Mouse (Mus musculus) bone marrow macrophage, adult 2 months (primary cell): ENCODE measurements at regions not wholly inside any gene's neighbourhood (a gene's known extent, or its start where the extent isn't known, plus 50 kb on each side); places are given as distances from the start of the nearest gene placed in this dataset.

Source experiments
- CTCF ChIP-seq: IDR thresholded peaks from 2 replicates; pipeline ENCODE4 v1.5.1; 2012; ENCODE audit warnings: low read depth, mild to moderate bottlenecking, low read length, moderate library complexity
- POLR2A ChIP-seq: IDR thresholded peaks from 2 replicates; pipeline ENCODE4 v1.6.1; 2012; ENCODE audit warnings: mild to moderate bottlenecking, low read depth, low read length, borderline replicate concordance

DNA sequence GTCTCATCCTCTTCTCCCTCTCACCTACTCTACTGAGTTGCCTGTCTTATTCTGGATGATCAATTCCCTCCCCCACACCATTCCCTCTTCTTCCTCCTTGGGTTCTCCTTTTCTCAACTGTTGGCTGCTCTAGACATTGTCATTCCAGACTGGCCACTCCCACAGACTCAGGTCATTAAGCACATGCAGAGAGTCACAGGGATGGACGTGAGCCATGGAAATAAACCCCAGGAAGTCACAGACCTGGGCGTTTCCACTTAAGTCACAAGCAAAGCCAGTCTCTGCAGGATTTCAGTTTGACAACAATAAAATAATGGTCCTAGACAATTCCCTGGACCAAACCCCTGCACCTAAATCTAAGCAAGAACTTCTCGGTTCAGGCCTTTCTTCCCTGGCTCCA, 65.0 kb upstream of the Pcbd1 start:
- TF ChIP-seq CTCF (no peak), POLR2A (no peak)
